Comparison of ENCODE assay signal across 9 mouse cellular contexts in genomic region chr17:23630195-23631020, GRCm38 (mm10). TPM values are rescaled to one million over a fixed set of nuclear protein-coding genes. Genes with fewer than 3 reads are reported as not detected.
DNase-seq lines count a peak whose midpoint lies in the region; ATAC-seq and TF ChIP-seq lines count a peak whose summit lies in the region.
"Had no signal": no experiment of that assay in that cellular context is flagged by ENCODE, and none has a peak within 500 bp of the region (broad histone marks: within the 10 kb centered on the region; RNA-seq: fewer than 3 reads in every experiment).

No protein-coding gene starts in this region.

- H3K9ac ChIP-seq in heart, embryonic 14.5 days (ENCODE audit: low read length): 0 out of 2 replicates have a peak overlapping the region, but pooled peaks have one; percentile 30
- H3K9ac ChIP-seq in liver, embryonic 12.5 days: no peak overlapping the region
- H3K9ac ChIP-seq in stomach, embryonic 14.5 days (replicated peaks; ENCODE audit: low read depth, low read length): no peak overlapping the region

- DNase-seq in CD4-positive, CD25-positive, alpha-beta regulatory T cell, adult 2 months (ENCODE audit: low read depth, low spot score): peak; percentile 90
- DNase-seq in brain, embryonic 14.5 days (ENCODE audit: low read depth): peak; percentile 77
- DNase-seq in fibroblast of lung, adult 2 months (ENCODE audit: low read depth): peak; percentile 40
- DNase-seq in kidney, postnatal 10 days: peak; percentile 88
- DNase-seq in natural killer cell, adult 2 months (ENCODE audit: low spot score in 2 of 2): peak; percentile 61 to 79

- no peaks in the 10 kb centered on the region for H3K4me1 ChIP-seq in heart, embryonic 14.5 days (ENCODE audit: control insufficient read depth in 2 of 2, insufficient read depth in 2 of 2, low read length in 2 of 2)
- H3K4me1 ChIP-seq in liver, embryonic 12.5 days: no peaks in the 10 kb centered on the region
- no peaks in the 10 kb centered on the region for H3K4me1 ChIP-seq in stomach, embryonic 14.5 days (ENCODE audit: control insufficient read depth, insufficient read depth, low read length)

- H3K4me2 ChIP-seq in heart, embryonic 14.5 days (ENCODE audit: low read length): peak overlapping the region; percentile 58
- peak overlapping the region; percentile 46 for H3K4me2 ChIP-seq in liver, embryonic 12.5 days
- H3K4me2 ChIP-seq in stomach, embryonic 14.5 days (replicated peaks; ENCODE audit: low read depth, low read length): peak overlapping the region; percentile 43

- peak overlapping the region in 1 of 2 experiments; percentile 16; a peak in 1 of 4 replicates for H3K4me3 ChIP-seq in heart, embryonic 14.5 days (ENCODE audit: control insufficient read depth in 1 of 2, insufficient read depth in 1 of 2, low read depth in 1 of 2, low read length in 2 of 2)
- no peak overlapping the region for H3K4me3 ChIP-seq in liver, embryonic 12.5 days
- peak overlapping the region; percentile 13; the same call in 1 of the 2 replicates for H3K4me3 ChIP-seq in stomach, embryonic 14.5 days (ENCODE audit: low read depth, low read length)
- H3K4me3 ChIP-seq: erythroblast, embryonic 14.5 days had no signal

- 13% methylated on average over 22 of the region's 22 CpGs for WGBS in heart, embryonic 14.5 days
- WGBS in liver, embryonic 12.5 days (ENCODE audit: insufficient replicate concordance): 10% methylated on average over 22 of the region's 22 CpGs
- 15% methylated on average over 22 of the region's 22 CpGs for WGBS in stomach, embryonic 14.5 days

- TF ChIP-seq POLR2A in brain, embryonic 14.5 days (IDR thresholded peaks at IDR 0.05; ENCODE audit: borderline replicate concordance, extremely low read depth, insufficient read depth, insufficient read length, poor library complexity, severe bottlenecking): no peak

- peak; percentile 84 for TF ChIP-seq CTCF in brain, embryonic 14.5 days (IDR thresholded peaks at IDR 0.05; ENCODE audit: borderline replicate concordance, extremely low read depth, insufficient read depth, insufficient read length)

- ATAC-seq in heart, embryonic 14.5 days (ENCODE audit: insufficient number of reproducible peaks, insufficient read depth, low FRiP score, low read depth): 0 out of 2 replicates have a peak, but pooled peaks have one; percentile 65
- peak; percentile 64; the same call in 1 of the 2 replicates for ATAC-seq in liver, embryonic 12.5 days
- peak; percentile 88 for ATAC-seq in stomach, embryonic 14.5 days (ENCODE audit: insufficient number of reproducible peaks, insufficient read depth, low FRiP score, low read depth)

- H3K9me3 ChIP-seq in heart, embryonic 14.5 days (ENCODE audit: control insufficient read depth, low read length): no peaks in the 10 kb centered on the region
- H3K9me3 ChIP-seq in liver, embryonic 12.5 days (replicated peaks): no peaks in the 10 kb centered on the region
- H3K9me3 ChIP-seq in stomach, embryonic 14.5 days (ENCODE audit: control insufficient read depth, low read depth, low read length): no peaks in the 10 kb centered on the region

- H3K36me3 ChIP-seq in heart, embryonic 14.5 days (ENCODE audit: control insufficient read depth, insufficient read depth, low read length): no peaks in the 10 kb centered on the region
- H3K36me3 ChIP-seq in liver, embryonic 12.5 days: no peaks in the 10 kb centered on the region
- no peaks in the 10 kb centered on the region for H3K36me3 ChIP-seq in stomach, embryonic 14.5 days (ENCODE audit: control insufficient read depth, insufficient read depth, low read length)

- peaks cover 16% of the 10 kb centered on the region; the same call in 1 of the 2 replicates for H3K27me3 ChIP-seq in heart, embryonic 14.5 days (ENCODE audit: control insufficient read depth, insufficient read depth, low read length)
- peaks cover 43% of the 10 kb centered on the region for H3K27me3 ChIP-seq in liver, embryonic 12.5 days (replicated peaks)
- no peaks in the 10 kb centered on the region for H3K27me3 ChIP-seq in stomach, embryonic 14.5 days (ENCODE audit: control insufficient read depth, insufficient read depth, low read length)

- H3K27ac ChIP-seq in heart, embryonic 14.5 days (replicated peaks in 1 of 2; ENCODE audit: control insufficient read depth in 1 of 2, insufficient read depth in 1 of 2, low read depth in 2 of 2, low read length in 2 of 2): no peak overlapping the region
- no peak overlapping the region for H3K27ac ChIP-seq in liver, embryonic 12.5 days
- H3K27ac ChIP-seq in stomach, embryonic 14.5 days (ENCODE audit: low read length): no peak overlapping the region

RNA-seq across cellular contexts. Expression of gene Mmp25, which starts 14.7 kb away (rescaled TPM):
- polyA plus RNA-seq in brain, embryonic 14.5 days (2012; rRNA removed): 1.3 and 1.9 TPM in 2 replicates
- 0.26 and 0.70 TPM in 2 replicates for polyA plus RNA-seq in heart, embryonic 14.5 days (2014; fragmentation: Nextera tagmentation; extraction: Ambion mirVana)
- polyA plus RNA-seq in liver, embryonic 12.5 days (2016; fragmentation: Nextera tagmentation; extraction: Ambion mirVana): 0.20 and 0.28 TPM in 2 replicates
- polyA plus RNA-seq in stomach, embryonic 14.5 days (2014; fragmentation: Nextera tagmentation; extraction: Ambion mirVana): 0.74 and 0.77 TPM in 2 replicates
- polyA plus RNA-seq: erythroblast, embryonic 14.5 days had no signal

RNA-seq across cellular contexts. Expression of gene Zscan10, which starts 29.8 kb away (rescaled TPM):
- polyA plus RNA-seq in brain, embryonic 14.5 days (2012; rRNA removed): 0.05 and 0.22 TPM in 2 replicates
- polyA plus RNA-seq in heart, embryonic 14.5 days (2014; fragmentation: Nextera tagmentation; extraction: Ambion mirVana): not detected in 2 replicates
- not detected in 2 replicates for polyA plus RNA-seq in liver, embryonic 12.5 days (2016; fragmentation: Nextera tagmentation; extraction: Ambion mirVana)
- polyA plus RNA-seq in stomach, embryonic 14.5 days (2014; fragmentation: Nextera tagmentation; extraction: Ambion mirVana): 0.10 TPM in 1 of 2 replicates, not detected in the other
- polyA plus RNA-seq: erythroblast, embryonic 14.5 days had no signal

RNA-seq across cellular contexts. Expression of gene Bicdl2, which starts 29.9 kb away (rescaled TPM):
- 0.08 and 0.24 TPM in 2 replicates for polyA plus RNA-seq in brain, embryonic 14.5 days (2012; rRNA removed)
- 0.15 and 0.16 TPM in 2 replicates for polyA plus RNA-seq in heart, embryonic 14.5 days (2014; fragmentation: Nextera tagmentation; extraction: Ambion mirVana)
- not detected in 2 replicates for polyA plus RNA-seq in liver, embryonic 12.5 days (2016; fragmentation: Nextera tagmentation; extraction: Ambion mirVana)
- polyA plus RNA-seq in stomach, embryonic 14.5 days (2014; fragmentation: Nextera tagmentation; extraction: Ambion mirVana): 2.4 and 3.1 TPM in 2 replicates
- polyA plus RNA-seq: erythroblast, embryonic 14.5 days had no signal

RNA-seq across cellular contexts. Expression of gene Zfp13, which starts 31.1 kb away (rescaled TPM):
- 46.8 and 47.4 TPM in 2 replicates for polyA plus RNA-seq in brain, embryonic 14.5 days (2012; rRNA removed)
- 7.0 and 8.9 TPM in 2 replicates for polyA plus RNA-seq in heart, embryonic 14.5 days (2014; fragmentation: Nextera tagmentation; extraction: Ambion mirVana)
- polyA plus RNA-seq in liver, embryonic 12.5 days (2016; fragmentation: Nextera tagmentation; extraction: Ambion mirVana): 2.8 and 2.9 TPM in 2 replicates
- polyA plus RNA-seq in stomach, embryonic 14.5 days (2014; fragmentation: Nextera tagmentation; extraction: Ambion mirVana): 13.6 and 15.7 TPM in 2 replicates

RNA-seq across cellular contexts. Expression of gene Hcfc1r1, which starts 43.0 kb away (rescaled TPM):
- 67.6 and 81.2 TPM in 2 replicates for polyA plus RNA-seq in brain, embryonic 14.5 days (2012; rRNA removed)
- 403 and 405 TPM in 2 replicates for polyA plus RNA-seq in heart, embryonic 14.5 days (2014; fragmentation: Nextera tagmentation; extraction: Ambion mirVana)
- polyA plus RNA-seq in liver, embryonic 12.5 days (2016; fragmentation: Nextera tagmentation; extraction: Ambion mirVana): 23.6 and 25.5 TPM in 2 replicates
- 110 TPM in 2 replicates for polyA plus RNA-seq in stomach, embryonic 14.5 days (2014; fragmentation: Nextera tagmentation; extraction: Ambion mirVana)

Comparison
In these comparisons a context has a peak if more than half of its experiments do, and no peak if none do; other contexts are left out.
1. DNase-seq: peak in every context shown above with its lines; median percentile 90 in CD4-positive, CD25-positive, alpha-beta regulatory T cell, adult 2 months; 88 in kidney, postnatal 10 days; 77 in brain, embryonic 14.5 days; 70 in natural killer cell, adult 2 months; 40 in fibroblast of lung, adult 2 months.